Mouse (Mus musculus) olfactory bulb, adult 2 months (tissue): ENCODE results near the gene H2bfm.
"Not testable (repeated sequence)": the region's sequence is repeated elsewhere in the genome, so short reads cannot be mapped to it uniquely, and the experiment has no call there.

Experiments used
- CTCF ChIP-seq: fragments of 200-500 bp; IDR thresholded peaks from 2 replicates; pipeline ENCODE4 v1.5.1; 2012; ENCODE audit warnings: low read depth, mild to moderate bottlenecking, low read length, moderate library complexity; ENCODE audit not compliant: insufficient read depth
- POLR2A ChIP-seq: fragments of 200-500 bp; IDR thresholded peaks from 2 replicates; pipeline ENCODE4 v1.6.1; 2012; ENCODE audit warnings: mild to moderate bottlenecking, low read depth, low read length, moderate library complexity; ENCODE audit not compliant: insufficient read depth

GRCm38 (mm10) chrX:136958300-136958699 lies 31.2 kb downstream of the H2bfm start:
- not testable (repeated sequence) for TF ChIP-seq CTCF, POLR2A
